Mouse (Mus musculus): ENCODE measurements around the gene Ctxn2.

Gene Ctxn2

GRCm38 (mm10) chr2:125196771-125197170, 60.3 kb downstream of the Ctxn2 start:
- DNase-seq (ENCODE audit: low read depth, low spot score), result no peak

Measured in skeletal muscle tissue, adult 2 months (tissue).